Mouse (Mus musculus): Measurements from ENCODE around the gene Prdm1. TPM values are rescaled to one million over a fixed set of nuclear protein-coding genes. Genes with fewer than 3 reads are reported as not detected.

Prdm1 gene
- polyA plus RNA-seq, 1 experiment from 2014 or later, result 0.15 TPM

- 80% methylated on average over 14 of the region's 14 CpGs for whole genome bisulfite sequencing (ENCODE audit: insufficient replicate concordance)
- Histone ChIP-seq H3K4me1 (ENCODE audit: insufficient read depth) (no peaks in the 10 kb centered on the region), H3K9ac (replicated peaks) (no peak overlapping the region), H3K36me3 (replicated peaks; ENCODE audit: insufficient read depth, low read length) (no peaks in the 10 kb centered on the region), H3K4me2 (ENCODE audit: low read depth, low read length) (no peak overlapping the region), H3K27ac (ENCODE audit: low read depth) (no peak overlapping the region), H3K9me3 (ENCODE audit: low read length) (no peaks in the 10 kb centered on the region), H3K4me3 (ENCODE audit: low read depth, low read length) (no peak overlapping the region), H3K27me3 (ENCODE audit: insufficient read depth, low read length) (no peaks in the 10 kb centered on the region)
- no peak for ATAC-seq
- TF ChIP-seq EP300 (IDR thresholded peaks at IDR 0.05; ENCODE audit: low read depth) (no peak), CTCF (IDR thresholded peaks at IDR 0.05; ENCODE audit: low read depth) (no peak)
- no peak for DNase-seq
These were observed 99.0 kb downstream of the Prdm1 start for GRCm38 (mm10) chr10:44429177-44429888.

GRCm38 (mm10) chr10:44427891-44428361 lies 100.4 kb downstream of the Prdm1 start:
- Histone ChIP-seq H3K4me3 (ENCODE audit: low read depth, low read length) (no peak overlapping the region), H3K27ac (ENCODE audit: low read depth) (no peak overlapping the region), H3K36me3 (replicated peaks; ENCODE audit: insufficient read depth, low read length) (no peaks in the 10 kb centered on the region), H3K4me1 (ENCODE audit: insufficient read depth) (no peaks in the 10 kb centered on the region), H3K9me3 (ENCODE audit: low read length) (no peaks in the 10 kb centered on the region), H3K9ac (replicated peaks) (no peak overlapping the region), H3K27me3 (ENCODE audit: insufficient read depth, low read length) (no peaks in the 10 kb centered on the region), H3K4me2 (ENCODE audit: low read depth, low read length) (no peak overlapping the region)
- DNase-seq (no peak), ATAC-seq (peak; percentile 29; the same call in 1 of the 2 replicates)
- 67% methylated on average over 12 of the region's 12 CpGs for WGBS (ENCODE audit: insufficient replicate concordance)
- TF ChIP-seq CTCF (IDR thresholded peaks at IDR 0.05; ENCODE audit: low read depth) (no peak), EP300 (IDR thresholded peaks at IDR 0.05; ENCODE audit: low read depth) (no peak)

- WGBS (ENCODE audit: insufficient replicate concordance), result 87% methylated on average over 11 of the region's 11 CpGs
- TF ChIP-seq CTCF (IDR thresholded peaks at IDR 0.05; ENCODE audit: low read depth) (no peak), EP300 (IDR thresholded peaks at IDR 0.05; ENCODE audit: low read depth) (no peak)
- Histone ChIP-seq H3K9ac (replicated peaks) (no peak overlapping the region), H3K4me2 (ENCODE audit: low read depth, low read length) (no peak overlapping the region), H3K27ac (ENCODE audit: low read depth) (no peak overlapping the region), H3K9me3 (ENCODE audit: low read length) (no peaks in the 10 kb centered on the region), H3K36me3 (replicated peaks; ENCODE audit: insufficient read depth, low read length) (no peaks in the 10 kb centered on the region), H3K4me1 (ENCODE audit: insufficient read depth) (no peaks in the 10 kb centered on the region), H3K27me3 (ENCODE audit: insufficient read depth, low read length) (no peaks in the 10 kb centered on the region), H3K4me3 (ENCODE audit: low read depth, low read length) (no peak overlapping the region)
- no peak for ATAC-seq
- no peak for DNase-seq
These were observed 100.9 kb downstream of the Prdm1 start for GRCm38 (mm10) chr10:44427426-44427825.

GRCm38 (mm10) chr10:44425013-44425412 lies 103.3 kb downstream of the Prdm1 start:
- ATAC-seq (no peak), DNase-seq (no peak)
- no peak overlapping the region for H3K27ac ChIP-seq (ENCODE audit: low read depth)
- H3K4me1 ChIP-seq (ENCODE audit: insufficient read depth), result no peaks in the 10 kb centered on the region
- H3K27me3 ChIP-seq (ENCODE audit: insufficient read depth, low read length), result no peaks in the 10 kb centered on the region
- H3K4me3 ChIP-seq (ENCODE audit: low read depth, low read length), result no peak overlapping the region
- no peak overlapping the region for H3K4me2 ChIP-seq (ENCODE audit: low read depth, low read length)
- 53% methylated on average over 6 of the region's 6 CpGs for WGBS (ENCODE audit: insufficient replicate concordance)
- H3K9me3 ChIP-seq (ENCODE audit: low read length), result no peaks in the 10 kb centered on the region
- no peaks in the 10 kb centered on the region for H3K36me3 ChIP-seq (replicated peaks; ENCODE audit: insufficient read depth, low read length)
- H3K9ac ChIP-seq (replicated peaks), result no peak overlapping the region
- TF ChIP-seq CTCF (IDR thresholded peaks at IDR 0.05; ENCODE audit: low read depth), result no peak
- TF ChIP-seq EP300 (IDR thresholded peaks at IDR 0.05; ENCODE audit: low read depth), result no peak

GRCm38 (mm10) chr10:44421896-44422295 lies 106.4 kb downstream of the Prdm1 start:
- WGBS (ENCODE audit: insufficient replicate concordance), result 44% methylated on average over 1 of the region's 1 CpGs
- no peak overlapping the region for H3K4me2 ChIP-seq (ENCODE audit: low read depth, low read length)
- no peak overlapping the region for H3K27ac ChIP-seq (ENCODE audit: low read depth)
- TF ChIP-seq EP300 (IDR thresholded peaks at IDR 0.05; ENCODE audit: low read depth) (no peak), CTCF (IDR thresholded peaks at IDR 0.05; ENCODE audit: low read depth) (no peak)
- no peak for ATAC-seq
- no peak overlapping the region for H3K4me3 ChIP-seq (ENCODE audit: low read depth, low read length)
- no peaks in the 10 kb centered on the region for H3K36me3 ChIP-seq (replicated peaks; ENCODE audit: insufficient read depth, low read length)
- H3K4me1 ChIP-seq (ENCODE audit: insufficient read depth), result no peaks in the 10 kb centered on the region
- no peak for DNase-seq
- H3K9me3 ChIP-seq (ENCODE audit: low read length), result no peaks in the 10 kb centered on the region
- no peaks in the 10 kb centered on the region for H3K27me3 ChIP-seq (ENCODE audit: insufficient read depth, low read length)
- no peak overlapping the region for H3K9ac ChIP-seq (replicated peaks)

- no peak for TF ChIP-seq CTCF (IDR thresholded peaks at IDR 0.05; ENCODE audit: low read depth)
- no peak for TF ChIP-seq EP300 (IDR thresholded peaks at IDR 0.05; ENCODE audit: low read depth)
- WGBS (ENCODE audit: insufficient replicate concordance), result 64% methylated on average over 3 of the region's 3 CpGs
- Histone ChIP-seq H3K4me1 (ENCODE audit: insufficient read depth) (no peaks in the 10 kb centered on the region), H3K36me3 (replicated peaks; ENCODE audit: insufficient read depth, low read length) (no peaks in the 10 kb centered on the region), H3K9me3 (ENCODE audit: low read length) (no peaks in the 10 kb centered on the region), H3K4me2 (ENCODE audit: low read depth, low read length) (no peak overlapping the region), H3K9ac (replicated peaks) (no peak overlapping the region), H3K27me3 (ENCODE audit: insufficient read depth, low read length) (no peaks in the 10 kb centered on the region), H3K4me3 (ENCODE audit: low read depth, low read length) (no peak overlapping the region), H3K27ac (ENCODE audit: low read depth) (no peak overlapping the region)
- no peak for ATAC-seq
- no peak for DNase-seq
These were observed 108.1 kb downstream of the Prdm1 start for GRCm38 (mm10) chr10:44420211-44420610.

Data from liver, postnatal 0 days (tissue).